Mouse (Mus musculus) spleen, adult 18-20 months (tissue): ENCODE measurements around the gene Cd81.

ENCODE experiments used
- DNase-seq, 2 experiments: peaks; one replicate each; pipeline ENCODE4 v3.0.0; 2022; ENCODE audit warnings: mixed read lengths in 2 of 2

The Cd81 gene

GRCm38 (mm10) chr7:143052626-143053007 is at the start of gene Cd81:
Gene Cd81 (plus strand): TSS chr7:143052739.
- DNase-seq: peak; percentile 83 to 95

- peak; percentile 60 to 70 for DNase-seq
Observed at GRCm38 (mm10) chr7:143004727-143005343, 47.7 kb upstream of the Cd81 start, which contains the start of gene Tspan32. Gene Tspan32 (plus strand): TSS chr7:143005046.

DNA sequence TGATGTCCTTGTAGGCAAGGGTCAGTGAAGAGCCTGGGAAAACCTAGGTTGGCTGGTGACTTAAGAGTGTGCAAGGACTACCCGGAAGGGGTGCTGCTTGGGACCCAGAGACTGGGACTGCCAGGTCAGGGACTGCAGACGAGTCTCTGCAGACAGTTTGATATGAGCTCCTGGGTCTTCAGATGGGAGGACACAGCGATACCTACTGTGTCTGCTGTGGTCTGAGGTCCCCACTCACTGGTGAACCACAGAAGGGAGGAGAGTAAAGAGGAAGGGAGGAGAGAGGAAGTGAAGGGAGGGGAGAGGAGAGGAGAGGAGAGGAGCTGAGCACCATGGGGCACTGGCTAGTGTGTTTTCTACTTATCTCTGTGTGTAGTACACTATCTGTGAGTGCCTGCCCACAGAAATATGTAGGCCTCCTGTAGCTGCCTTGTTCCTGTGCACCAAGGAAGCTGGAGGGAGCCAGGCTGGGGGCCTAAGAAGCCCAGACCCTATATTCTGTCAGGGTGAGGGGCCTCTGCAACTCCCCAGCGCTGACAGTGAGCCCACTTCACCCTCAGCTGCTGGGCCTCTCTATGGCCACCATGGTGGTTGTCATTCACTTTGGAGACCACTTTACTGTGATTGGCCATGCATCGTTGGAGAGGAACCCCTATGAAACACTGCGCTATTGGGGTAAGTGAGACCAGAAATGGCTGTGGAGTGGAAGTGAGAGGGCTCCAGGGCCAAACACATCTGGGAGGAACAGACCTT is 47.0 kb upstream of the Cd81 start:
- DNase-seq: peak; percentile 46 to 51

DNA sequence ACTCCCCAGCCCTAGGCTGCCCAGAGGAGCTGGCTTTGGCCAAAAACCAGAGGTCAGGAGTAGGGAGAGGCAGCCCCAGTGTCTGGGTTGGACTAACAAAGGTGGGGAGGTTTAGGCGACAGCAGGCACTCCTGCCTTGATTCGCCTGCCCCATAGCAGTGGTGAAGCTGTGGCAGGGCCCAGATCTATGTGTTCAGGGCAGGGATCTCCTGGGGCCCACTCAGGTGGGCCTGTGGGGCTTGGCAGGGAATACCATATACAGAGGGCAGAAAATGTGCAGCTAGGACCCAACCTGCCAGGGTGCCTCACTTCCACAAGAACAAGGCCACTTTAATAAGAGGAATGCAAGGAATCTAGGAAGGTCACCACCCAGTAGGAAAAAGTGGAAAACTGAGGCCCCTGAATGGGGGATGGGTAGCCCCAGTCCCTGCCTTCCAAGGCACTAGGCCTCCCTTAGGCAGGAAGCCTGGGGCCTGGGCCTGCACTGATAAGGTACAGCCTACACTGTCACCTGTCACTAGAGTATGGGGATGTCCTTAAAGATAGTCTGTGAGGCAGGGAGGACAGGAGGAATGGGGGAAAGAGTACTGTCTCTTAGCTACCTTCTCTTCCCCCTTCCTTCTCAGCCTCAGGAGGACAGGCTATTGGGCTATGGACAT is 46.3 kb upstream of the Cd81 start:
- peak in 1 of 2 experiments; percentile 31 for DNase-seq

GRCm38 (mm10) chr7:143006756-143007598 is 45.6 kb upstream of the Cd81 start:
- DNase-seq: no peak

- DNase-seq: peak; percentile 85 to 96
Observed at GRCm38 (mm10) chr7:143007599-143008369, 44.8 kb upstream of the Cd81 start.

DNA sequence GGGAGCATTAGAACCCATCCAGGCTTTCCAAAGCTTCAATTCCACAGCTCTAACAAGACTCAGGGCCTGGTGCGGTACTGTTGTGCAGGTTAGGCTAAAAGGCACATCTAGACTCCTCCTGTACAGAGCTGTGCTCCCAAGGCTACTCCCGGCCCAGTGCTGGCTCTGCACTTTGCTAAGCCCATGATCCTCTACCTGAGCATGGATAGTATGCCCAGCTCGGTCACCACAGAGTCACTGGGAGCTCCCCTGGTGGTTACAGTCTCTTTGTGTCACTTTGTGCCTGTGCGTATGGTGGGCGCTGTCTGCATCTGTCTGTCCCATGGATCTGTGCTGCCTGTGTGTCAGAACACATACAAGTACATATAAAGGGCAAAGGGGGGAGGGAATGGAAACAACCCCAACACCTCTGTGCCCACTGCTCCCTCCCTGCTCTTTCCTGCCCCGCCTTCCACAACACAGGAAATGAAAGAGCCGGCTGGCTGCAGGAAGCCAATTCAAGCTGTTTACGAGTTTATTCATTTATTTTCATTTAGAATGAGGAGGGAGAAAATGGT is 44.1 kb upstream of the Cd81 start:
- peak; percentile 42 to 57 for DNase-seq

DNA sequence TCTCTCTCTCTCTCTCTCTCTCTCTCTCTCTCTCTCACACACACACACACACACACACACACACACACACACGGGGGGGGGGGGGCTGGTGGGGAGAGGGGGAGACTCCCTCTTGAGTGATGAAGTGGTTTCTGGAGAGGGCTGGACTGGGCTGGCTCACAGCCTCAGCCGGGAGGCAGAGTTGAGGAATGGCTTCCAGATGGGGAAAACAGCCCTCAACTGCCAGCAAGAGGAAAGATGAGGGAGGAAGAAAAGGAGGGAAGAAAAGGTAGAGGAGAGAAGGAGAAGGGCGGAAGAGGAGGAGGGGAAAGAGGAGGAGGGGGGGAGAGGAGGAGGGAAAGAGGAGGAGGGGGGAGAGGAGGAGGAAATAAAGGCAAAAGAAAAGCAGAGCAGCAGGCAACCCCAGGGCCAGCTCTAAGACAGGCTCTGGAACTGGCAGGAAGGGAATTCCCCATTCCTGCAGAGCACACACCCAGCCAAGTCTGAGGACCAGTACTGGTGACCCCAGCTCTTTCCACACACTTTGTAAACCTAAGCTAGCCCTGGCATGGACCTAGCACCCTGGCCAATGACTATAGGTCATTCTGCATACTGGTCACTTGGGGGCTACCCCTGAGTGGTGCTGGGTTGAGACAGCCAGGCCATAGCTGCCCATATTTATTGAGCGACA is 43.4 kb upstream of the Cd81 start:
- DNase-seq: no peak

DNA sequence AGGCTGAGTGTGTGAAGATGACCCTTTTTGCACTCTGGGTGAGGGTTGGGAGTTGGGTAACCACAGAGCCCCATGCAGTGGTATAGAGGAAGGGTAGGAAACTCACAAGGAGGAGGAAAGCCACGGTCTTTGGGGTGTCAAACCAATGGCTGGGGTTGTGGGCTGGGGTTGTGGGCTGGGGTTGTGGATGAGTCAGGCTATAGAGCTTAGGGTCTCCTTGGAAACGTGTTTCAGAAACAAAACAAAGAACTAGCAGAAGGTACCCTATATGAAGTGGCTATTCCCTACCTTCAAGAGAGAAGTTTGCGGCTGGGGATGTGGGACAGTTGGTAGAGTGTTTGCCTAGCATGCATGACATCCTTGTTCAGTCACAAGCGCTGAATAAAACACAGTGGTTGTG is 42.5 kb upstream of the Cd81 start:
- no peak for DNase-seq

DNA sequence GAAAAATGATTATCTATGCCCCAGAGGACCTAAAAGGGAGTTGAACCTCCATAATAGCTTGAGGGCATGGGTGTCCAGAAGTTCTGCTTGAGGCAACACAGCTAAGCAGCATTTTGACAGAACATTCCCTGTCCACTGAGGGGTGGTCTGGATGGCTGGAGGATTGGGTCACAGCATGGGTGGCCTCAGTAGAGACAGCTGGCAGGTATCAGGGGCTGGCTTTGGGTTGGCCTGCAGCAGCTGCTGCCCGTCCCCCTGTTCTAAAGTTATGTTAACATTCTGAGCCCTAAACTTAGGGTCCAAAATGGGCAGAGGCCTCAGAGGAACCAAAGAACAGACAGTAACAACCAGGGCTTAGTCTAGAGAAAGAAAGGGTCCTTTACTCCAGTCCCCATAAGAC is 41.3 kb upstream of the Cd81 start:
- no peak for DNase-seq

DNA sequence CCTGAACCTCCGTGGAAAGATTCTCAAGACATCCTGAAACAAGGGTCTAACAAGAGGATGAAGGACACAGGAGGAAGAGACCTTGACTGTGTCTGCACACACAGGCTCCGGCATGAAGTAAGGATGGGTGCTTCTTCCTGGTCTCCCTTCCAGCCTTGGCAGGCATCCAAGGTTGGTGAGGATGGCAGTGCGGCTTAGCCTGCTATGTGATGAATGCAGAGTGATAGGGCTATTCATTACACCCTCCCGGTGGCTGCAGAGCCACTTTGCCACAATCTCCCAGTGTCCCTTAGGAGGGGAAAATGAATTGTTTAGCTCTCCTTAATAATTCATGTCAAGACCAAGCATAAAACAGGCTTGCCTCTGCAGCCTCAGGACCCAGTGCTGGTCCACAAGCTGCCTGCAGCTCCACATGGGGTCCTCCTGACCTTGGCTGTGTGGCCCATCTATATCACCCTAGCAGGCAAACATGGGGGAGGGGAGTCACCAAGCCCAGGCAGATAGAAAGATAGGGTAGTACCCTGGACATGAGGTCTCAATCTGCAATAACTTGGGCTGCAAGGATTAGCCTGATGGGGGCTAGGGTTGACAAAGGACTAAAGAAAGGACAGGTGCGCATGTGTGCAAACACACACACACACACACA is 40.2 kb upstream of the Cd81 start:
- DNase-seq: no peak

DNA sequence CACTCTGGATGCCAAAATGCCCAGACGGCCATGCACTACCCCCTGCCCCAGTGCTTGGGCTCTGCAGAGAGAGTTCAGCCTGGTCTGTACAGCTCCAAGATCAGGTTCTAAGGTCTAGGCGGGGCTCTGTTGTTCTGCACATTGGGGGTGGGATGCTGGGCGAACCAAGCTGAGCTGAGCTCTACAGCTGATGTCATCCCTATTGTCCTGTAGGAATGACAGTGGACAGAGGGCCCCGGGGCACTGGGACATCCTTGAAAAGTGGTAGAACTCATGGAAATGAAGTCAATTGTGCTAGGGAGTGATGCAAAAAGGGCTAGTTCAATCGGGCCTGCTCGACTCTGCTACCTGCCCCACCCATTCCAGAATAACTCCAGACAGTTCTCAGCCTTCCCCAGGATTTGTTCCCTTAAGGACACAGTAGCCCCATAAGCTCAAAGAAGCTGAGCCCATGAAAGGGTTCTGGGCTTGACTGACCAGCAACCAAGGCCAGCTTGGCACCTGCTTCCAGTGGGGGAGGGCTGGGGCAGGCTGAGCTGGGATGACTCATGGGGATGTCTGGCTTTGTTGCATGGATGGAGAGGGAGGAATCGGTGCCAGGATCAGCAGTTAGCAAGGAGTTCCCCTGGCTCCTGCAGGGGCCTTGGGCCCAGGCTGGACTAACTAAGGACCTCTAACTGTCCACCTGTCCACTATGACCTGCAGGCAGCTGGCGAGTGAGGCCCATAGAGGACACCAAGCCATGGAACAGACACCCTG is 38.9 kb upstream of the Cd81 start:
- DNase-seq: no peak

- no peak for DNase-seq
Observed at GRCm38 (mm10) chr7:143014862-143015659, 37.5 kb upstream of the Cd81 start.

- DNase-seq: no peak
Observed at GRCm38 (mm10) chr7:143015755-143016423, 36.6 kb upstream of the Cd81 start.

GRCm38 (mm10) chr7:143016424-143017142 is 36.0 kb upstream of the Cd81 start:
- DNase-seq: no peak

DNA sequence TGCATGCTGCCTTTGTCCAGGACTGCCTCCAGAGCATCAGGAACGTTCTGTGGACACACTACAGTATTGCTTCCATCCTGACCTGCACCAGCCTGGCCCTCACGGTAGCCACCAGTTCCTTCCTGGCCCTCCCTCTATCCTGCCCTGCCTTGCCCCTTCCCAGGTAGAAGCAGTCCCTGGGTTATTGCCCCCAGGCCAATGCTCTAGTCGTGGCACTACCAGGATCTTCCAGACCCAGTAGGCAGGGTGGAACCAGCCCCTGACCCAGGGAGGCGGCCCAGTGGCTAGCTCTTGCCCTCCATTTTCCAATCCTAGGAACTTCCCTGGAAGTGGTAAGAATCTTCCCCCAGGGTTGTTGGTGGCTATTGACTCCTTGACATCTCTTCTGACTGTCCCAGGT is 35.4 kb upstream of the Cd81 start:
- DNase-seq: no peak

GRCm38 (mm10) chr7:143020040-143020439 is 32.5 kb upstream of the Cd81 start:
- no peak for DNase-seq

DNA sequence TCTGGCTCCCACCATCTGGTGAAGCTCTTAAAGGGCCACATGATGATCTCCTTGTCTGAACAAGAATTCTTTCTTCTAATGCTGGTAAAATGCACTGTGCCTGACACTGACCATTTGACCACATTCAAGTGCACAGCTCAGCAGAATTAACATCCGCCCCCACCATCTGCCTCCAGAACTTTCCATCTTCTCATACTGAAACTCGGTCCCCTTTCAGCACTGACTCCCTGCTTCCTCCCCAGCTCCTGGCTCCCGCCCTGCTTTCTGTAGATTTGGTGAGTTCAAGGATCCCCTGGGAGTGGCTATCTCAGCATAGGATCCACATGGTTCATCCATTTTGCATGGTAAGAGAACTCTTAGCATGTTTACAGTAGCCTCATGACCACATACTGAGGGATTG is 31.8 kb upstream of the Cd81 start:
- DNase-seq: no peak
